Mouse (Mus musculus): ENCODE results near the gene Mrpl32. TPM values are rescaled to one million over a fixed set of nuclear protein-coding genes. Genes with fewer than 3 reads are reported as not detected.

Mrpl32 gene
- polyA plus RNA-seq (2012; rRNA removed): 25.4 and 26.9 TPM in 2 replicates

- Histone ChIP-seq H3K4me3 (replicated peaks; ENCODE audit: insufficient read depth, low read depth, low read length) (peak within 1 kb of the TSS; percentile 96), H3K27me3 (ENCODE audit: control insufficient read depth, insufficient read depth, low read length) (no peaks in the 10 kb centered on the region), H3K4me1 (ENCODE audit: control insufficient read depth, insufficient read depth, low read length) (peaks cover 4% of the 10 kb centered on the region), H3K27ac (ENCODE audit: insufficient read depth, low read length) (peak within 1 kb of the TSS; percentile 29; the same call in 1 of the 2 replicates)
- WGBS: under 1% methylated on average over 42 of the region's 42 CpGs
- peak; percentile 91 for TF ChIP-seq POLR2A (IDR thresholded peaks at IDR 0.05; ENCODE audit: borderline replicate concordance, insufficient read depth, low read length)
- TF ChIP-seq CTCF (IDR thresholded peaks at IDR 0.05; ENCODE audit: borderline replicate concordance, insufficient read depth, low read depth, low read length): no peak
- peak; percentile 98 to 99 for DNase-seq
Observed at GRCm38 (mm10) chr13:14612926-14613529, at the start of gene Mrpl32, which contains the start of gene Psma2. Gene Mrpl32 (minus strand): TSS chr13:14613165. Gene Psma2 (plus strand): TSS chr13:14613240.

GRCm38 (mm10) chr13:14649301-14649700 is 36.3 kb upstream of the Mrpl32 start:
- no peak overlapping the region for H3K4me3 ChIP-seq (replicated peaks; ENCODE audit: insufficient read depth, low read depth, low read length)
- H3K27ac ChIP-seq (ENCODE audit: insufficient read depth, low read length): no peak overlapping the region
- no peaks in the 10 kb centered on the region for H3K27me3 ChIP-seq (ENCODE audit: control insufficient read depth, insufficient read depth, low read length)
- 5% methylated on average over 1 of the region's 1 CpGs for WGBS
- DNase-seq: no peak
- TF ChIP-seq CTCF (IDR thresholded peaks at IDR 0.05; ENCODE audit: borderline replicate concordance, insufficient read depth, low read depth, low read length): no peak
- no peak for TF ChIP-seq POLR2A (IDR thresholded peaks at IDR 0.05; ENCODE audit: borderline replicate concordance, insufficient read depth, low read length)
- H3K4me1 ChIP-seq (ENCODE audit: control insufficient read depth, insufficient read depth, low read length): no peaks in the 10 kb centered on the region

DNA sequence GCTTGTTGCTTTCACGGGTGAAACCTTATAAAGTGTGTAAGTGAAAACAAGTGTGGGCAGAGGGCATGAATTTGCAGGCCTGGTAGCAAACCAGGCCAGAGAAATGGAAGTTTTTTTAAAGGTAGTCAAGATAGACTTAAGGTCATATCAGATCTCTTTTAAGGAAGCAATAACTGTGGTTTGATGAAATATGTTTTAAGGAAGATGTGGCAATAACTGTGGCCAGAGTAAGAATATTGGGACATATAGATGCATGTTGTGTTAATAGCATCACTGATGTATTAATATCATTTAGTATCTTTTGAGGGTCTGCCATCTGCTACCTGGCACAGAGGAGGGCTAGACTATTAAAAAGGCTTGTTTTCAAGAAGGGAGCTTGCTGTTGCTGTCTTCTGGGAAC is 27.0 kb upstream of the Mrpl32 start:
- H3K4me1 ChIP-seq (ENCODE audit: control insufficient read depth, insufficient read depth, low read length): no peaks in the 10 kb centered on the region
- WGBS: 74% methylated on average over 1 of the region's 1 CpGs
- H3K27ac ChIP-seq (ENCODE audit: insufficient read depth, low read length): no peak overlapping the region
- no peaks in the 10 kb centered on the region for H3K27me3 ChIP-seq (ENCODE audit: control insufficient read depth, insufficient read depth, low read length)
- H3K4me3 ChIP-seq (replicated peaks; ENCODE audit: insufficient read depth, low read depth, low read length): no peak overlapping the region
- no peak for DNase-seq
- no peak for TF ChIP-seq CTCF (IDR thresholded peaks at IDR 0.05; ENCODE audit: borderline replicate concordance, insufficient read depth, low read depth, low read length)
- TF ChIP-seq POLR2A (IDR thresholded peaks at IDR 0.05; ENCODE audit: borderline replicate concordance, insufficient read depth, low read length): no peak

DNA sequence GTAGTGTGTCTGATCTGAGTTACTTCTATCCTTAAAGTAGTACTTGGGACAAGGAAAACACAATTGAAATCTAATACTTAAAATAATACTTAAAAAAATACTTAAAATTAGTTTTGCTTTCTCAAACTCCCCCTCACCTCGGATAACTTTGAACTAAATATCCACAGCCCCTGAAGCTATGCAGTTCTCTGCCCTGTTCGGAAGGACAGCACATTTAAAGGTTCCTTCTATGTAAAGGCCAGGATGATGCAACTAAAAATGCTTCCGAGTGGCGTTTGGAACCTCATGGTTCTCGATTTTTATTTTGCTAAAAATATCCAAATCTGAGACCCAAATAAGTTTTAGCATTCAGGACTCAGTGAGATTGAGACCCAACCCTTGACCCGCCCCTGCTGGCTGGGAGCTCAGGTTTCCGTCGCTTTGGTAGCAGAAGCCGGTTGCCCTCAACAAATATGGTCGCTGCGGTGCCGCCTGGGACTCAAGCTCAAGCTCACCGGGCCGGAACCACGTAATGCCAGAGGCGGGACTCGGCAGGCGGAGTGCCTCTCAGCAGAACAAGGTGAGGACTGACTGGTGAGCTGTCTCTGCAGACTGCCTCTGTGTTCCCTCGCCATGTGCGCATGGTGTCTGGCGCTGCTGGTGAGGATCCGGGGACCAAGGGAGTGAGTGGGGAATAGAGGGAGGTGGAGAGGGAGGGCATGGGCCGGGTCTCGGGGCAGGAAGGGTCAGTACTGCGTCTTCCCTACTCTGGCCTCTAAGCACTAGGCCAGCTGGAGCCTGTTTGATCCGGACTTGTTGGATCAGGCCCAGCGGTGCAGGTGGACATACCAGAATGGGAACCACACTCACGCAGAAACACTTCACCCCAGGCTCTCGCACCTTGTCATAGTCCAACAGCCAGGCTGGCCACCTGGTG is 17.0 kb upstream of the Mrpl32 start, which contains the start of gene AW209491:
Gene AW209491 (plus strand): TSS at position 429 of the 916 bp plus-strand sequence.
- H3K27ac ChIP-seq (ENCODE audit: insufficient read depth, low read length): no peak within 1 kb of the TSS; the same call in 1 of the 2 replicates
- WGBS: under 1% methylated on average over 29 of the region's 29 CpGs
- TF ChIP-seq POLR2A (IDR thresholded peaks at IDR 0.05; ENCODE audit: borderline replicate concordance, insufficient read depth, low read length) (peak; percentile 87), CTCF (IDR thresholded peaks at IDR 0.05; ENCODE audit: borderline replicate concordance, insufficient read depth, low read depth, low read length) (no peak)
- no peaks in the 10 kb centered on the region for H3K27me3 ChIP-seq (ENCODE audit: control insufficient read depth, insufficient read depth, low read length)
- 0 out of 2 replicates have a peak, but pooled peaks cover 3% of the 10 kb centered on the region for H3K4me1 ChIP-seq (ENCODE audit: control insufficient read depth, insufficient read depth, low read length)
- peak within 1 kb of the TSS; percentile 60 for H3K4me3 ChIP-seq (replicated peaks; ENCODE audit: insufficient read depth, low read depth, low read length)
- peak; percentile 96 to 97 for DNase-seq

DNA sequence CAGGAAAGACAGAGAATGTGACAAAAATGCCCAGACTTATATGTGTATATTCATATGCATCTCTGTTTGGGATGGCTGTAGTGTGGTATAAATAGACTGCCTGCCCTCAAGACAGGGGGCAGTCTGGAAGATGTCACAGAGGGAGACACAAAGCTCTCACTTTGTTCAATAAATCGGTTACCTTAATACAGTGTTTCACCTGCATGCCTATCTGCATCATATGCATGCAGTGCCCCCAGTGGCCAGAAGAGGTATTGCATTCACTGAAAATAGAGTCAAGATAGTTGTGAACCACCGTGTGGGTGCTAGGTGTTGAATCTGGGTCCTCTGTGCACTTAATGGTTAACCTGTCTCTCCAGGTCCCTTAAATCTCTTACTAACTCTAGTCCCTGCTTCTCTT is 5.8 kb upstream of the Mrpl32 start:
- H3K27me3 ChIP-seq (ENCODE audit: control insufficient read depth, insufficient read depth, low read length): no peaks in the 10 kb centered on the region
- no peak overlapping the region for H3K27ac ChIP-seq (ENCODE audit: insufficient read depth, low read length)
- H3K4me1 ChIP-seq (ENCODE audit: control insufficient read depth, insufficient read depth, low read length): peaks cover 4% of the 10 kb centered on the region
- peak; percentile 52 to 67 for DNase-seq
- TF ChIP-seq CTCF (IDR thresholded peaks at IDR 0.05; ENCODE audit: borderline replicate concordance, insufficient read depth, low read depth, low read length) (peak; percentile 76; the same call in 1 of the 2 replicates), POLR2A (IDR thresholded peaks at IDR 0.05; ENCODE audit: borderline replicate concordance, insufficient read depth, low read length) (no peak)
- no peak overlapping the region for H3K4me3 ChIP-seq (replicated peaks; ENCODE audit: insufficient read depth, low read depth, low read length)
- WGBS: 4% methylated on average over 2 of the region's 2 CpGs

DNA sequence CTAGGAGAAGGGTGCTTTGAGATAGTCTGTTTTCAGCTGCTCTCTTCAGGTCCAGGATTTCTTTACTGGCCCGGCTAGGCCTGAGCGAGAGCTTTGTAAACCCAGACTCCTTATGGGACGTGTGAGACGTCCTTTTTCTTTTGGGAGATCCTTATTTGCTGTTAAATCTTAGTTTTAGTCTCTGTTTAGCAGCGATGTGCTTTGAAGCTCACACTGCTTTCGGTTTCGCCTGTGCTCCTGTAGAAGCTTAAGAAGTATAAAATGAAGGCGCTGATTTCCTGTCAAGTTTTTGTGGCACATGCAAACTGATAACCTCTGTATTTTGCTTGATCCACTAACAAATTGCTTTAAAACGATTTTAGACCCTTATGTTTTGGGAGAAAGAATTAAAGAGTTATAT is 588 bp upstream of the Mrpl32 start:
- Histone ChIP-seq H3K27me3 (ENCODE audit: control insufficient read depth, insufficient read depth, low read length) (no peaks in the 10 kb centered on the region), H3K4me1 (ENCODE audit: control insufficient read depth, insufficient read depth, low read length) (peaks cover 4% of the 10 kb centered on the region), H3K4me3 (replicated peaks; ENCODE audit: insufficient read depth, low read depth, low read length) (peak overlapping the region; percentile 96), H3K27ac (ENCODE audit: insufficient read depth, low read length) (0 out of 2 replicates have a peak overlapping the region, but pooled peaks have one; percentile 29)
- WGBS: 1% methylated on average over 9 of the region's 9 CpGs
- no peak for DNase-seq
- TF ChIP-seq POLR2A (IDR thresholded peaks at IDR 0.05; ENCODE audit: borderline replicate concordance, insufficient read depth, low read length): no peak
- no peak for TF ChIP-seq CTCF (IDR thresholded peaks at IDR 0.05; ENCODE audit: borderline replicate concordance, insufficient read depth, low read depth, low read length)

DNA sequence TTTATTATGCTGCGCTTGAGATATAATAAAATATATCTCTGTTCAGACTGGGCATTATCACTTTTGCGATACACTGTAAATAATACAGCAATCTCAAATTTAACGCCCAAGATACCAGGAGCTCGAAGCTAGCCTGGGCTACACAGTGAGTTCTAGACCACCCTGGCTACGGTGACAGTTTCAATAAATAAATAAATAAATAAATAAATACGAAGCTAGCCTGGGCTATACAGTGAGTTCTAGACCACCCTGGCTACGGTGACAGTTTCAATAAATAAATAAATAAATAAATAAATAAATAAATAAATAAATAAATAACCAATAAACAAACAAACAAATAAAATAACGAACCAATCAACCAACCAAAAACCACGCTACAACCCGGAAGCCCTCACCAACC is 502 bp downstream of the Mrpl32 start:
- Histone ChIP-seq H3K4me3 (replicated peaks; ENCODE audit: insufficient read depth, low read depth, low read length) (peak overlapping the region; percentile 96), H3K27ac (ENCODE audit: insufficient read depth, low read length) (no peak overlapping the region)
- no peak for DNase-seq

More for the DNA sequence above, 502 bp downstream of the Mrpl32 start:
- H3K4me1 ChIP-seq (ENCODE audit: control insufficient read depth, insufficient read depth, low read length): peaks cover 4% of the 10 kb centered on the region
- H3K27me3 ChIP-seq (ENCODE audit: control insufficient read depth, insufficient read depth, low read length): no peaks in the 10 kb centered on the region
- TF ChIP-seq CTCF (IDR thresholded peaks at IDR 0.05; ENCODE audit: borderline replicate concordance, insufficient read depth, low read depth, low read length) (no peak), POLR2A (IDR thresholded peaks at IDR 0.05; ENCODE audit: borderline replicate concordance, insufficient read depth, low read length) (no peak)
- 6% methylated on average over 10 of the region's 10 CpGs for WGBS
